Mouse (Mus musculus) mesoderm, embryonic 11.5 days (tissue): ENCODE results near the gene Cdk2ap2.
"Not testable (repeated sequence)": the region's sequence is repeated elsewhere in the genome, so short reads cannot be mapped to it uniquely, and the experiment has no call there.

Experiments
- DNase-seq: peaks from one replicate; pipeline ENCODE4 v3.0.0-alpha.2; 2012; ENCODE audit warnings: low read depth, low spot score

Cdk2ap2 gene

GRCm38 (mm10) chr19:4096642-4097440, at the start of gene Cdk2ap2:
Gene Cdk2ap2 (plus strand): TSS chr19:4097182.
- peak; percentile 99 for DNase-seq

DNA sequence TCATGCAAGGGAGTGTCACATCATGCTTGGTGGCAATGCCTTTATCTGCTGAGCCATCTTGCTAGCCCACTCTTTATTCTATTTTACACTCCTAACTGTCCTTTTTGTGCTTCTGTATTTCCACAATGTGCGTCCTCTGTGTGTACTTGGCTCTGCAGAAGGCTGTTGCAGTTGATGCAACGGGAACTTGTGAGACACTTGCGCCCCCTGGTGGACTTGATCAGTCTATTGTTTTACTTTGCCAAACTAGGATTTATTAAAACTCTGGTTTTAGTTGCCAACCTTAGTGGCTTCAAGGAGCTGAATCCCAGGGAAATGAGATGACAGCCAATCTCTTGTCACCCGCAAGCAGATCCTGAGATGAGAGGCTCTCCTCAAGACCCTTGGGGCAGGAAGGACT, 49.1 kb upstream of the Cdk2ap2 start:
- peak; percentile 88 for DNase-seq

GRCm38 (mm10) chr19:4049069-4049468, 47.9 kb upstream of the Cdk2ap2 start:
- not testable (repeated sequence) for DNase-seq

- no peak for DNase-seq
These were observed 46.0 kb upstream of the Cdk2ap2 start for GRCm38 (mm10) chr19:4051016-4051415.

DNA sequence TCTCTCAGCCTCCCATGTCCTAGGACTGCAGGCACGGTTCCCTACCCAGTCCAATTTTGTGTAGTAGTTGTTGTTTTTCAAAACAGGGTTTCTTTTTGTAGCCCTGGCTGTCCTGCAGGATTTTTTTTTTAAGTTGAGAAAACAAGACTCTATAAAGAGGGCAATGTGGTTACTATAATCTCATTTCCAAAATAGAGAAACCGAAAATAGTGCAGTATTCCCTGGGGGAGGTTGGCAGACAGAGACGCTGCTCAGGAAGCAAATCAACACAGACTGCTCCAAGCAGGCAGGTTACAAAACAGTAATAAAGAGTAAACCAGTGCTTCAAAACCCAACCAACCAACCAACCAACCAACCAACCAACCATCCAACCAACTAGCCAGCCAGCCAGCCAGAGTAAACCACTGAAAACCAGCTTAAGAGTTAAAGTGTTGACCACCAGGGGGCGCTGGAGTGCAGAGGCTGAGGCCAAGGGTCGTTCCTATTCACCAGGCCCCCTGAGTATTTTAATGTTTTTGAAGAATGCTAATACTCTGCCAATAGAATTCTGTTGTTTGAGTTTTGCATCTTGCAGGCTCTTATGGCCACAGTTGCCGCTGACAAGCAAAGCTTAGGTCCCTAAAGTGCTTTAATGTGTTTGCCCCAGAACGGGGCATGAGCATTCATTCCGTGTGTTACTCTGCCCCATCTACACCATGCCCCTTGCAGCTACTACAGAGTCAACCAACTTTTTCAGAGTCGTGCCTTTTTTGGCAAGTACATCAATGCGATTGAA, 45.1 kb upstream of the Cdk2ap2 start:
- DNase-seq = peak; percentile 73

DNA sequence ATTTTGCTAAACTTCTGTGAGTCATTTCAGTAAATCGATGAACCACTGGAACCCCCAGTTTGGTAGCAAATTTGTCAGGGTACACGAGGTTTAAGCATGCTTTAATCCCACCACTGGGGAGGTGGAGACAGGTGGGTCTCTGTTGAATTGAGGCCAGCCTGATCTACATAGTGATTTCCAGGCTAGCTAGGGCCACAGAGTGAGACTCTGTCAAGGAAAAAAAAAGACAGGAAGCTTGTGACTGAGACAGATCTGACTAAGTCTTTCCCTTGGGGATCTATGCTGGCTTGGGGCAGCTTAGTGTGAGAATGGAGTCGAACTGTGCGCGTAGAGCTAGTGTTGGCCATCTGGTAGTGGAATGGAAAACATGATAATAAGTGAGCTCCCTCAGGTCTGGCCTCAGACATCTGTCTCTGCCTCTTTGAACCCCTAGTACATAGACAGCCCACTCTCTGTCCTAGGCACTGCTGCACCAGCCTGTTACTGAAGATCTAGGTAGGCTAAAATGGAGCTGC, 44.4 kb upstream of the Cdk2ap2 start:
- no peak for DNase-seq

- DNase-seq = no peak
These were observed 42.4 kb upstream of the Cdk2ap2 start for GRCm38 (mm10) chr19:4054613-4055012.

DNA sequence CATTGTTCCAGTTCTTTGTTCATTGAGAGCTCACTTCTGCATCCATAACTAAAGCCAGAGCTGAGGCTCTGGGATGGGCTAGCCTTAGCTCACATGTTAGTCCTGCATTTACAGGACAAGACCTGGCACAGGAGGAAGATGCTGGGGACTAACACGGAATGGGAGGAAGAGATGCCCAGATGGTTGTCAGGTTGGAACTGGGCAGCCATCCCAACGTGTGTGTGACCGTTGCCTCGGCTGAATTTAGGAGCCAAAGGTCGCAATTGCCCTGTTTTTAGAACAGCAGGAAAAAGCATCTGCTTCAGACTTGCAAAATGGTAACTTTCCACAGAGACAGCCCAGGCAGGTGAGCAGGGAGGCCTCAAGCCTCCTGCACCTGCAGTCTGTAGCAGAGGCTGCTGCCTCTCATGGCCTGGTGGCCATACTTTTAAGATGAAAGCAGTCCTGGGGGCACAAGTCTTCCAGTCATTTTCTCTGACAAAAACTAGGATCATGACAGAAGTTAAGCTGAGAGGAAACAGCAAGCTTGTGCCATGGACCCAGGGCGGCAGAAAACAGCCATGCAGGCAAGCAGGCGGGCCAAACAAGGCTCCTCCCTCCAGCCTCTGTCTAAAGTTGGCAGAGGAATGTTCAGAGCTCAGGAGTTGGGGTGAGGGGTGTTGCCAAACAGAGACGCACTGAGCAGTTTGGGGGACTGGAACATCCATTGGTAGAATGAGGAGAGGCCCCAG, 41.6 kb upstream of the Cdk2ap2 start:
- DNase-seq = no peak

DNA sequence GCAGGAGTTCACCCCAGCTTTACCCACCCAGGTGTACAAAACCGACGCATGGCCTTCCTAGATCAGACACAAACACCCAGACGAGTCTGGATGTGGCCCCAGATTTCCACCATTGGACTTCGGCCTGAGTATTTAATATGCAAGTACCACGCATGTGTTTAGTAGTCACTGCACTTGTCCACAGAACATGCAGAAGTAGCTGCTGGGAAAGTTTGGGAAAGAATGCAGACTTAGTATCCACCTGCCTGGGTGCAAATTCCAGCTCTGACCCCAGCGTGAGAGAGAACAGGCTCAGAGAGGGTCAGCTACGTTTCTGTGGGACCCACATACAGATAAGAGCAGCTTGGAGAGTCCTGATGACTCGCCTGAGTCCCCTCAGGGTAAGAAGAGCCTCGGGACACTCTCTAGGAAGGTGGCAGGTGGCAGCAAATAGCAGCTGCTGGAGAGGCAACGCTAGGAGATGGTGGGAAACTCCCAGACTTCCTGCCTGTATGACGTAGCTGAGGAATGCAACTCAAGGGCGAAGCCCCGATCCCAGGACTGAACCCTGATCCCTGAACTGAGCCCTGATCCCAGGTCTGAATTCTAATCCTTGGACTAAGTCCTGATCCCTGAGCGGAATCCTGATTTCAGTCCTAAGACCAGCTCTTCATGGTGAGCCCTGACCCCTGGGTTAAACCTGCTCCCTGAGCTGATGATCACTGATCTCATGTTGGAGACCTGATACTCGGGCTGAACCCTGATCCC, 40.9 kb upstream of the Cdk2ap2 start:
- DNase-seq = no peak

DNA sequence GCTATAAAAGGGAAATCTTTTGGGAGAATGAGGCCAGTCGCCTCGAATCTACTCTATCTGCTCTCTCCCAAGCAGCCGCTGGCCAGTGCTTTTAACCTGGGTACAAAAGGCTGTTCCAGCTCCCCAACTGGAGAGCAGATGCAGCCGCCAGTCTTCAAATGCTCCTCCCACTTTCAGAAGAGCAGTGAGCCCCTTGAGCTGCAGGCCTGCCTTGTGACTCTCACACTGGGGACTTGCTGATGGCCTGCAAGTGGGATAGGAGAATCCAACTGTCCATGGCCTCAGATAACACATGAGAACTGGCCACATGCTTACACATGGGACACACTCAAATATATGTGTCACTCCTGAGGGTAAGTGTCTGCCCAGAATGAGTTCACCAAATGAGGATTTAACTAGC, 40.3 kb upstream of the Cdk2ap2 start:
- DNase-seq = no peak

GRCm38 (mm10) chr19:4057389-4057788, 39.6 kb upstream of the Cdk2ap2 start:
- no peak for DNase-seq

GRCm38 (mm10) chr19:4057962-4058361, 39.0 kb upstream of the Cdk2ap2 start:
- DNase-seq = no peak

- no peak for DNase-seq
These were observed 38.4 kb upstream of the Cdk2ap2 start for GRCm38 (mm10) chr19:4058581-4058980.

DNA sequence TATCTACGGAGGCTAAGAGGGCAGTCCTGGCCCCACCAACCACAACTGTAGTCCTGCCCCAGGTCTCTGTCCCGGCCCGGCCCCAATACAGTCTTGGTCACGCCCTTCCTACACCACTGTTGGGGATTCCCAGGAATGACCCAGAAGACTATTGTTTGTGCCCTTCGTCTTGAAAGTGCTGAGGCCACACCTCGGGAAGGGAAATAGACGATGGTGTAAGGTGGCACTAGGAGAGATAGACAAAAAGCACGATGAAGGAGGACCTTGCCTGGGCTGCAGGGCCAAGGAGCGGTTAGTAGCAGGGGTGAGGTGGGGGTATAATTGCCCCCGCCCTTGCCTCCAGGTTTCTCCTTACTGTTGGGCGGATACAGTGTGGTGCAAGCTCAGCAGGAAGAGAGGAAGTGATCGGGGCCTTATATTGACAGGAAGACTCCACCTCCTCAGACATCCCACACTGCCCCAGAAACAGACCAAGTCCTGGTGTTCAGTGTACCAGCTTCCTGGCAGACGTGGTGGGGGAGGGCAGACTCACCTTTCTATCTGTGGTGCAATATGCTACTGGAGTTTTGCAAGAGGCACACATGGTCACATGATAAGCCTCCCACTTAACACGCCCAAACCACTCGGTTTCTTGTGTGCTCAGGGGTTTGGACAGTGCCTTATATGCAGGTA, 37.8 kb upstream of the Cdk2ap2 start, which contains the start of gene Gstp3:
Gene Gstp3 (minus strand): TSS at position 501 of the 672 bp plus-strand sequence.
- DNase-seq = no peak

GRCm38 (mm10) chr19:4060044-4060898, 36.7 kb upstream of the Cdk2ap2 start:
- not testable (repeated sequence) for DNase-seq

DNA sequence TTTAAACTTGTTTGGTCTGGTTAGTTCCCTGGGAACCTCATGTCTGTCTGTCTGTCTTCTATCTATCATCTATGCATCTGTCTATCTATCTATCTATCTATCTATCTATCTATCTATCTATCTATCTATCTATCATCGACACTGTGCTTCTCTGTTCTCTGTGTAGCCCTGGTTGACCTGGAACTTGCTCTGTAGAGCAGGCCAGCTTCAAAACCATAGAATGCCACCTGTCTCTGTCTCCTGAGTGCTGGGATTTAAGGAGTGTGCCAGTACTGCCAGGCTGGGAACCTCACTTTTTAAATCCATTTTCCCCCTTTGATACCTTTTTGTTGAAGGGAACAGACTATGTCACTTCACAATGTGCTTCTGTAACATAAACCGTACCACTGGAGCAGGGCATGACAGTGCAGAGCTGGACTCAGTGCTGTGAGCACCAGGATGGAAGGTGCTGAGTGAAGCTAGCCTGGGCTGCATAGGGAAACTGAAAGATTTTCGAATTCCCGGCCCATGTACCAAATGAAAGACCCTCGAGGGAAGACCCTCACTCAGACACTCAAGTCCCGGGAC, 36.0 kb upstream of the Cdk2ap2 start:
- DNase-seq = no peak

DNA sequence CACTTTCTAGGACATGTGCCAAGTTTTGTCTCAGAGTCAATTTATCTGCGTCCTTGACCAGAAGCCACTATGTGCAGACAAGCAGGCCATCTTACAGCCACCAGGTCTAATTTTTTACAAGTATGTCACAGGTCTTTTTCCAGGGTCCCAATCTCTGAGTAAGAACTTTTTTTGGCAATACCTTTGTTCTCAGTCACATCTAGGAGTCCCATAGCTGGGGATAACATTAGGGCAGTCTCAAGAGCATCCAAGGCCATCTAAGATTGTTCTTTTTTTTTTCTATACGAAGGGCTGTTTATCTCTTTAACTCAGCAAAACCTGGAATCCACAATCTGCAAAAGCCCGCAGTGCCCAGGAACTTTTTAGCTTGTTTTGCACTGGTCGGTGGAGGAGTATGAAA, 33.6 kb upstream of the Cdk2ap2 start:
- DNase-seq = not testable (repeated sequence)

- DNase-seq = not testable (repeated sequence)
These were observed 32.5 kb upstream of the Cdk2ap2 start for GRCm38 (mm10) chr19:4064501-4064900.

DNA sequence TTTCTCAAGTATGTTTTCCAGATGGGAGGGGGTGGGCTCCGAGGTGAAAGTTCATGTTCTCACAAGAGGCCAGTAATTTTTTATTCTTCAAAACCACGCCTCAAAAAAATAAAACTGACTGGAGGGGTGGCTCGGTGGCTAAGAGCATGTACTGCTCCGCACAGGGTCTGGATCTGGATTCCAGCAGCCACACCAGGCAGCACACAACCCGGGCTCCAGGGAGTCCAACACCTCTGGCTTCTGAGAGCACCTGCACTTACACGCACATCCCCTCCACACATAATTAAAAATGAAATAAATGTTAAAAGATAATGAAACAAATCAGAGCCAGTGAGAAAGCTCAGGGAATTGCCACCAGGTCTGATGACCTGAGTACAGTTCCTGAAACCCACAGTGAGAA, 30.7 kb upstream of the Cdk2ap2 start:
- no peak for DNase-seq
